Mouse (Mus musculus) lung, postnatal 0 days (tissue): ENCODE results near the gene Lepr. TPM values are rescaled to one million over a fixed set of nuclear protein-coding genes. Genes with fewer than 3 reads are reported as not detected.

Experiments used
- ATAC-seq: fragments of 200-750 bp; cut with Nextera tagmentation; 2 replicates; pipeline ENCODE4 v1.8.0; 2017; ENCODE audit warnings: moderate library complexity
- DNase-seq: peaks from one replicate; pipeline ENCODE4 v3.0.0-alpha.2; 2016; ENCODE audit warnings: low spot score
- H3K27ac ChIP-seq: fragments of 300-500 bp; sonication (generic); 2 replicates; pipeline ENCODE4 v1.5.1; 2014; ENCODE audit warnings: antibody characterized with exemption, mild to moderate bottlenecking, low read length, mixed read lengths
- H3K27me3 ChIP-seq: fragments of 300-500 bp; sonication (generic); replicated peaks from 2 replicates; pipeline ENCODE4 v1.6.1; 2014; ENCODE audit warnings: low read length, mixed read lengths; ENCODE audit not compliant: insufficient read depth
- H3K36me3 ChIP-seq: fragments of 300-500 bp; sonication (generic); 2 replicates; pipeline ENCODE4 v1.6.1; 2014; ENCODE audit warnings: low read length, mixed read lengths; ENCODE audit not compliant: insufficient read depth
- H3K4me1 ChIP-seq: fragments of 300-500 bp; sonication (generic); 2 replicates; pipeline ENCODE4 v1.6.1; 2014; ENCODE audit warnings: antibody characterized with exemption, low read depth, low read length, mixed read lengths; ENCODE audit not compliant: insufficient read depth
- H3K4me2 ChIP-seq: fragments of 300-500 bp; sonication (generic); replicated peaks from 2 replicates; pipeline ENCODE4 v1.6.1; 2014; ENCODE audit warnings: low read depth, mild to moderate bottlenecking, low read length, moderate library complexity, mixed read lengths
- H3K4me3 ChIP-seq: fragments of 300-500 bp; sonication (generic); 2 replicates; pipeline ENCODE4 v1.5.1; 2014; ENCODE audit warnings: low read depth, low read length
- H3K9ac ChIP-seq: fragments of 300-500 bp; sonication (generic); replicated peaks from 2 replicates; pipeline ENCODE4 v1.6.1; 2014; ENCODE audit warnings: low read depth, mild to moderate bottlenecking
- H3K9me3 ChIP-seq: fragments of 300-500 bp; sonication (generic); 2 replicates; pipeline ENCODE4 v1.6.1; 2016; ENCODE audit warnings: low read length, mixed read lengths
- CTCF ChIP-seq: IDR thresholded peaks from 2 replicates; pipeline ENCODE4 v1.5.1; 2016; ENCODE audit warnings: antibody characterized with exemption, mild to moderate bottlenecking
- EP300 ChIP-seq: IDR thresholded peaks from 2 replicates; pipeline ENCODE4 v1.6.1; 2016; ENCODE audit warnings: antibody characterized with exemption, mild to moderate bottlenecking, control low read depth
- WGBS: fragments of 180-500 bp; shearing (Covaris S2); extraction: QIAGEN DNeasy Blood & Tissue Kit; methylation state at CpG from one replicate; pipeline ENCODE4 v1.1.7; 2014; 5-methylcytosine and 5-hydroxymethylcytosine counted together
- polyA plus RNA-seq: library from polyadenylated mRNA; unstranded; fragments of >200 nt; fragmentation: Nextera tagmentation; extraction: Ambion mirVana; gene quantifications from 2 replicates; pipeline ENCODE4 v1.2.1, GENCODE M21; 2015

The Lepr gene
- polyA plus RNA-seq, 1 experiment from 2014 or later, result 13.4 TPM

DNA sequence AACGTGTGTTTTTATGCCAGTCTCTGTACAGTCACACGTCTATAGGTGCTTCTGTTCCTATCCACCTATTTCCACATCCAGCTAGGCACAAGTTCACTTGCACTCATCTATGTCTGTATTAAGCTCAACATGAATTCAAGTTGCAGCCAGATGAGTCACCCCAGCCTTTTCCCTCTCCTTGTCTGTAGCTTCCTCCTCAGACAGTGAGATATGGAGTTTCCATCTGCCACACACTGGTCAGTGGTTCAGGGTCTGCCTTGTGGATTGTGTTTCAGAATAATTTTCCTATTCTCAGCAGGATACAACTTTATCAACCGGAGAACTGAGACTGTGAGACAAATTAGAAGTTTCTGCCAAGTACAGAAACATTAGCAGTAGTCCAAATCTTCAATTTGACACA, 20.0 kb upstream of the Lepr start:
- TF ChIP-seq CTCF (no peak), EP300 (no peak)
- DNase-seq, result peak; percentile 17

GRCm38 (mm10) chr4:101699423-101699822, 17.8 kb upstream of the Lepr start:
- TF ChIP-seq CTCF (no peak), EP300 (no peak)
- ATAC-seq (no peak), DNase-seq (peak; percentile 14)
- Histone ChIP-seq H3K9me3 (no peaks in the 10 kb centered on the region), H3K27me3 (no peaks in the 10 kb centered on the region), H3K27ac (no peak overlapping the region), H3K4me3 (no peak overlapping the region), H3K4me2 (no peak overlapping the region), H3K4me1 (peaks cover 3% of the 10 kb centered on the region; the same call in 1 of the 2 replicates), H3K9ac (no peak overlapping the region), H3K36me3 (no peaks in the 10 kb centered on the region)
- WGBS, result 41% methylated on average over 1 of the region's 1 CpGs

More for the DNA sequence above, 20.0 kb upstream of the Lepr start:
- no peaks in the 10 kb centered on the region for H3K36me3 ChIP-seq
- 0 out of 2 replicates have a peak, but pooled peaks have one; percentile 22 for ATAC-seq
- H3K9ac ChIP-seq, result no peak overlapping the region
- H3K4me3 ChIP-seq, result no peak overlapping the region
- H3K27ac ChIP-seq, result no peak overlapping the region
- 75% methylated on average over 3 of the region's 3 CpGs for WGBS
- no peaks in the 10 kb centered on the region for H3K27me3 ChIP-seq
- no peak overlapping the region for H3K4me2 ChIP-seq
- H3K4me1 ChIP-seq, result peaks cover 3% of the 10 kb centered on the region; the same call in 1 of the 2 replicates
- no peaks in the 10 kb centered on the region for H3K9me3 ChIP-seq

- Histone ChIP-seq H3K4me2 (no peak overlapping the region), H3K36me3 (no peaks in the 10 kb centered on the region), H3K4me1 (peaks cover 3% of the 10 kb centered on the region; the same call in 1 of the 2 replicates), H3K27me3 (no peaks in the 10 kb centered on the region), H3K9me3 (no peaks in the 10 kb centered on the region), H3K27ac (no peak overlapping the region; the same call in 1 of the 2 replicates), H3K9ac (no peak overlapping the region), H3K4me3 (no peak overlapping the region)
- TF ChIP-seq CTCF (no peak), EP300 (0 out of 2 replicates have a peak, but pooled peaks have one; percentile 24)
- DNase-seq, result no peak
- peak; percentile 72; the same call in 1 of the 2 replicates for ATAC-seq
- WGBS, result 55% methylated on average over 14 of the region's 14 CpGs
Observed at GRCm38 (mm10) chr4:101700892-101701640, 16.1 kb upstream of the Lepr start.

DNA sequence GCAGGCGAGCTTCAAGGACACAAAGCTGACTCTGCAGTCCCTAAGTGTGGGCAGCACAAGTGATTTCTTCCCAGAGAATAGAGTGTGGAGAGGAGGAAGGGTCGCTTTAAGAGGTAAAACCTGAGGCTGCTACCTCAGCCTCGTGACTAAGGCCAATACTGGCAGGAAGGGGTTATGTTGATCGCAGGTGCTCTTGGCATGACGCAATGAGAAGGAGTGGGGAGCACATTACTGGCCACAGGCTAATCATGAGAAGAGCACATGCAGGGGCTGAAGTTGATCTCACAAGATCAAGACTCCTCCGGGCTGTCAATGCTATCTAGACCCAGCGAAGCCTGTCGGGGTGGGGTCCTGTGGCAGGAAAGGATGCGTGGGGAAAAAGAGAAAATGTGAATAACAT, 11.9 kb upstream of the Lepr start:
- no peaks in the 10 kb centered on the region for H3K27me3 ChIP-seq
- 78% methylated on average over 9 of the region's 9 CpGs for WGBS
- TF ChIP-seq CTCF, result no peak
- no peak for TF ChIP-seq EP300
- ATAC-seq, result no peak
- no peak overlapping the region for H3K27ac ChIP-seq
- no peak overlapping the region for H3K4me3 ChIP-seq
- H3K9me3 ChIP-seq, result no peaks in the 10 kb centered on the region
- no peak overlapping the region for H3K4me2 ChIP-seq
- peaks cover 3% of the 10 kb centered on the region; the same call in 1 of the 2 replicates for H3K4me1 ChIP-seq
- H3K36me3 ChIP-seq, result no peaks in the 10 kb centered on the region
- no peak overlapping the region for H3K9ac ChIP-seq
- no peak for DNase-seq

GRCm38 (mm10) chr4:101707234-101707633, 10.0 kb upstream of the Lepr start:
- H3K9ac ChIP-seq, result no peak overlapping the region
- no peaks in the 10 kb centered on the region for H3K9me3 ChIP-seq
- TF ChIP-seq CTCF (no peak), EP300 (no peak)
- ATAC-seq (no peak), DNase-seq (no peak)
- H3K36me3 ChIP-seq, result no peaks in the 10 kb centered on the region
- H3K27me3 ChIP-seq, result no peaks in the 10 kb centered on the region
- no peak overlapping the region for H3K27ac ChIP-seq
- H3K4me3 ChIP-seq, result no peak overlapping the region
- no peaks in the 10 kb centered on the region for H3K4me1 ChIP-seq
- WGBS, result 33% methylated on average over 2 of the region's 2 CpGs
- H3K4me2 ChIP-seq, result no peak overlapping the region

GRCm38 (mm10) chr4:101707953-101708352, 9.3 kb upstream of the Lepr start:
- H3K36me3 ChIP-seq, result no peaks in the 10 kb centered on the region
- H3K9me3 ChIP-seq, result no peaks in the 10 kb centered on the region
- DNase-seq (no peak), ATAC-seq (no peak)
- no peaks in the 10 kb centered on the region for H3K27me3 ChIP-seq
- H3K4me3 ChIP-seq, result no peak overlapping the region
- no peak overlapping the region for H3K4me2 ChIP-seq
- H3K9ac ChIP-seq, result no peak overlapping the region
- no peak overlapping the region for H3K27ac ChIP-seq
- WGBS, result 35% methylated on average over 3 of the region's 3 CpGs
- no peaks in the 10 kb centered on the region for H3K4me1 ChIP-seq
- TF ChIP-seq EP300, result no peak
- no peak for TF ChIP-seq CTCF
